Mouse (Mus musculus) testis, adult 2 months (tissue): Measurements from ENCODE around the gene Ubap1.

Source experiments
- CTCF ChIP-seq: fragments of 200-500 bp; IDR thresholded peaks from 2 replicates; pipeline ENCODE4 v1.5.1; 2012; ENCODE audit warnings: low read depth, mild to moderate bottlenecking, inconsistent platforms, low read length, moderate library complexity; ENCODE audit not compliant: control insufficient read depth, insufficient read depth, insufficient replicate concordance
- POLR2A ChIP-seq: fragments of 200-500 bp; IDR thresholded peaks from 2 replicates; pipeline ENCODE4 v1.6.1; 2012; ENCODE audit warnings: low read depth, mild to moderate bottlenecking, inconsistent platforms, low read length, moderate library complexity; ENCODE audit not compliant: control insufficient read depth

DNA sequence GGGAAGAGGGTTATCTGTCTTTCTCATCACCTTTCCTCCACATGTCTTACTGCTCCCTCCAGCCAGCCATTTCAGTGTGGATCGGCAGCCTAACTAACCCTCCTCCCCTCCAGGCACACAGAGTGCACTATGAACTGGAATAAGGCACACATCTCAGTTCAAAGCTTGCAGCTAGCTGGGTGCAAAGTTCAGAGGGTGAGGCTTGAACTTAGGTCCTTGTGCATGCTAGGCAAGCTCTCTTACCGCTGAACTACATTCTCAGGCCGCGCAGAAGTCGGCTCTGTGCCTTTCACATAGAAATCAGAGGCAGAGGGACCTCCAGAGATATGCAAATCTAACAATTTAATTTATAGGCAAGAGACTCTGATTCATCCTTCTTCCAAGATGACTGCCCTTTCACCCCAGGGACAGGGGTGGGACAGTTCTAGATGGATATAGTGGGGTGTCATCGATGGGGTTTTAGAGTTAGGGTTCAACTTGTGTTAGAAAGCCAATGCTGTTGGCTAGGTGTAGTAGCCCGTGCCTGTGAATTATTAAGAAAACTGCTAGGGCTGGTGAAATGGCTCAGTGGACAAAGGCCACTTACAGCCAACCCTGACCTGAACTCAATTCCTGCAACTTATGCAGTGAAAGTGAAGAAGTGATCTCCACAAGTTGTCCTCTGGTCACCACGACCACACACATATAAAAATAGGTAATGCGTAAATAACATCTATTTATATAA lies 16.9 kb upstream of the Ubap1 start:
- TF ChIP-seq CTCF (no peak), POLR2A (no peak)
